Mouse (Mus musculus) bone marrow, adult 2 months (tissue): ENCODE data around the gene Fmnl2.

Experiments used
- CTCF ChIP-seq: fragments of 200-500 bp; IDR thresholded peaks from 2 replicates; pipeline ENCODE4 v1.5.1; 2011; ENCODE audit warnings: low read length, control low read depth; ENCODE audit not compliant: control insufficient read depth, insufficient read depth
- POLR2A ChIP-seq: fragments of 200-500 bp; IDR thresholded peaks from 2 replicates; pipeline ENCODE4 v1.6.1; 2011; ENCODE audit warnings: low read depth, mild to moderate bottlenecking, control low read depth, low read length, borderline replicate concordance; ENCODE audit not compliant: control insufficient read depth

GRCm38 (mm10) chr2:52964386-52964928 is 106.8 kb downstream of the Fmnl2 start:
- no peak for TF ChIP-seq POLR2A
- no peak for TF ChIP-seq CTCF
